Mouse (Mus musculus) forebrain, postnatal 0 days (tissue): ENCODE results near the gene Epm2aip1. TPM values are rescaled to one million over a fixed set of nuclear protein-coding genes. Genes with fewer than 3 reads are reported as not detected.

ENCODE experiments used
- ATAC-seq: fragments of 200-750 bp; cut with Nextera tagmentation; 2 replicates; pipeline ENCODE4 v1.8.0; 2017; ENCODE audit warnings: mild to moderate bottlenecking, moderate library complexity
- DNase-seq: peaks from one replicate; pipeline ENCODE4 v3.0.0-alpha.2; 2015
- H3K27ac ChIP-seq: fragments of 300-500 bp; sonication (generic); 2 replicates; pipeline ENCODE4 v1.5.1; 2014; ENCODE audit warnings: low read depth, mild to moderate bottlenecking, antibody characterized with exemption, low read length, moderate library complexity, mixed read lengths
- H3K27me3 ChIP-seq: fragments of 300-500 bp; sonication (generic); 2 replicates; pipeline ENCODE4 v1.6.1; 2014; ENCODE audit warnings: mild to moderate bottlenecking, low read length, mixed read lengths; ENCODE audit not compliant: insufficient read depth
- H3K36me3 ChIP-seq: fragments of 300-500 bp; sonication (generic); 2 replicates; pipeline ENCODE4 v1.6.1; 2014; ENCODE audit warnings: mild to moderate bottlenecking, moderate library complexity; ENCODE audit not compliant: insufficient read depth
- H3K4me1 ChIP-seq: fragments of 300-500 bp; sonication (generic); 2 replicates; pipeline ENCODE4 v1.6.1; 2014; ENCODE audit warnings: antibody characterized with exemption; ENCODE audit not compliant: insufficient read depth
- H3K4me2 ChIP-seq: fragments of 300-500 bp; sonication (generic); 2 replicates; pipeline ENCODE4 v1.6.1; 2014; ENCODE audit warnings: low read depth, mild to moderate bottlenecking, moderate library complexity
- H3K4me3 ChIP-seq: fragments of 300-500 bp; sonication (generic); 2 replicates; pipeline ENCODE4 v1.5.1; 2014; ENCODE audit warnings: low read depth, low read length, mixed read lengths
- H3K9ac ChIP-seq: fragments of 300-500 bp; sonication (generic); 2 replicates; pipeline ENCODE4 v1.6.1; 2014; ENCODE audit warnings: mild to moderate bottlenecking
- H3K9me3 ChIP-seq: fragments of 300-500 bp; sonication (generic); 2 replicates; pipeline ENCODE4 v1.6.1; 2016; ENCODE audit warnings: low read length
- CTCF ChIP-seq: sonication (generic); IDR thresholded peaks from 2 replicates; pipeline ENCODE4 v1.5.1; 2016; ENCODE audit warnings: antibody characterized with exemption, control low read depth, low read depth
- WGBS: fragments of 180-500 bp; shearing (Covaris S2); extraction: QIAGEN DNeasy Blood & Tissue Kit; methylation state at CpG from one replicate; pipeline ENCODE4 v1.1.7; 2014; 5-methylcytosine and 5-hydroxymethylcytosine counted together
- polyA plus RNA-seq: library from polyadenylated mRNA; unstranded; fragments of >200 nt; fragmentation: Nextera tagmentation; extraction: Ambion mirVana; gene quantifications from 2 replicates; pipeline ENCODE4 v1.2.1, GENCODE M21; 2015
- total RNA-seq: library from RNA; depleted of rRNA; stranded (reverse); fragments of >200 nt; gene quantifications from 2 replicates; pipeline ENCODE4 v1.2.3, GENCODE M21; 2014

The Epm2aip1 gene
- total and polyA plus RNA-seq, 2 experiments from 2014 or later, result 37.0 to 101 TPM

- H3K36me3 ChIP-seq, result no peaks in the 10 kb centered on the region
- no peak overlapping the region for H3K4me3 ChIP-seq
- H3K27ac ChIP-seq, result no peak overlapping the region
- 0 out of 2 replicates have a peak, but pooled peaks cover 4% of the 10 kb centered on the region for H3K4me1 ChIP-seq
- ATAC-seq (no peak), DNase-seq (no peak)
- H3K27me3 ChIP-seq, result no peaks in the 10 kb centered on the region
- WGBS, result 77% methylated on average over 2 of the region's 2 CpGs
- H3K9me3 ChIP-seq, result no peaks in the 10 kb centered on the region
- no peak overlapping the region for H3K4me2 ChIP-seq
- H3K9ac ChIP-seq, result no peak overlapping the region
- TF ChIP-seq CTCF, result peak; percentile 30; the same call in 1 of the 2 replicates
Measured at GRCm38 (mm10) chr9:111286468-111286867, 14.7 kb downstream of the Epm2aip1 start.

- Histone ChIP-seq H3K9me3 (no peaks in the 10 kb centered on the region), H3K9ac (no peak overlapping the region), H3K27ac (no peak overlapping the region), H3K4me1 (0 out of 2 replicates have a peak, but pooled peaks cover 4% of the 10 kb centered on the region), H3K4me3 (no peak overlapping the region), H3K27me3 (no peaks in the 10 kb centered on the region), H3K36me3 (no peaks in the 10 kb centered on the region), H3K4me2 (no peak overlapping the region)
- no peak for ATAC-seq
- TF ChIP-seq CTCF, result no peak
- 97% methylated on average over 4 of the region's 4 CpGs for WGBS
- no peak for DNase-seq
Measured at GRCm38 (mm10) chr9:111287956-111288355, 16.2 kb downstream of the Epm2aip1 start.

- Histone ChIP-seq H3K36me3 (no peaks in the 10 kb centered on the region), H3K4me3 (no peak overlapping the region), H3K4me2 (no peak overlapping the region), H3K4me1 (0 out of 2 replicates have a peak, but pooled peaks cover 4% of the 10 kb centered on the region), H3K27ac (no peak overlapping the region), H3K9ac (no peak overlapping the region), H3K9me3 (no peaks in the 10 kb centered on the region), H3K27me3 (no peaks in the 10 kb centered on the region)
- DNase-seq, result no peak
- peak; percentile 10; the same call in 1 of the 2 replicates for ATAC-seq
- WGBS, result 59% methylated on average over 9 of the region's 9 CpGs
- TF ChIP-seq CTCF, result no peak
Measured at GRCm38 (mm10) chr9:111289294-111289831, 17.6 kb downstream of the Epm2aip1 start.

- ATAC-seq (peak; percentile 85), DNase-seq (peak; percentile 92)
- Histone ChIP-seq H3K9ac (no peak overlapping the region), H3K27me3 (no peaks in the 10 kb centered on the region), H3K36me3 (no peaks in the 10 kb centered on the region), H3K4me1 (0 out of 2 replicates have a peak, but pooled peaks cover 4% of the 10 kb centered on the region), H3K4me3 (no peak overlapping the region), H3K4me2 (no peak overlapping the region), H3K27ac (no peak overlapping the region), H3K9me3 (no peaks in the 10 kb centered on the region)
- WGBS, result 15% methylated on average over 21 of the region's 21 CpGs
- TF ChIP-seq CTCF, result peak; percentile 100
Measured at GRCm38 (mm10) chr9:111289832-111290339, 18.2 kb downstream of the Epm2aip1 start.

- 60% methylated on average over 11 of the region's 11 CpGs for WGBS
- no peak for TF ChIP-seq CTCF
- Histone ChIP-seq H3K9ac (no peak overlapping the region), H3K36me3 (no peaks in the 10 kb centered on the region), H3K27me3 (no peaks in the 10 kb centered on the region), H3K27ac (peak overlapping the region; percentile 30; the same call in 1 of the 2 replicates), H3K4me3 (no peak overlapping the region), H3K4me1 (0 out of 2 replicates have a peak, but pooled peaks cover 2% of the 10 kb centered on the region), H3K9me3 (no peaks in the 10 kb centered on the region), H3K4me2 (no peak overlapping the region)
- peak; percentile 31 for DNase-seq
- peak; percentile 58 for ATAC-seq
Measured at GRCm38 (mm10) chr9:111290539-111291100, 18.9 kb downstream of the Epm2aip1 start.

GRCm38 (mm10) chr9:111293234-111293633 lies 21.5 kb downstream of the Epm2aip1 start:
- ATAC-seq (no peak), DNase-seq (no peak)
- Histone ChIP-seq H3K27ac (no peak overlapping the region), H3K4me2 (no peak overlapping the region), H3K36me3 (no peaks in the 10 kb centered on the region), H3K9ac (no peak overlapping the region), H3K27me3 (no peaks in the 10 kb centered on the region), H3K9me3 (no peaks in the 10 kb centered on the region), H3K4me3 (no peak overlapping the region), H3K4me1 (no peaks in the 10 kb centered on the region)
- TF ChIP-seq CTCF, result no peak
- 84% methylated on average over 4 of the region's 4 CpGs for WGBS

- ATAC-seq (no peak), DNase-seq (no peak)
- Histone ChIP-seq H3K27ac (no peak overlapping the region), H3K4me1 (no peaks in the 10 kb centered on the region), H3K36me3 (no peaks in the 10 kb centered on the region), H3K27me3 (no peaks in the 10 kb centered on the region), H3K9me3 (no peaks in the 10 kb centered on the region), H3K9ac (no peak overlapping the region), H3K4me3 (no peak overlapping the region), H3K4me2 (no peak overlapping the region)
- TF ChIP-seq CTCF, result no peak
- 94% methylated on average over 6 of the region's 6 CpGs for WGBS
Measured at GRCm38 (mm10) chr9:111294911-111295310, 23.2 kb downstream of the Epm2aip1 start.
